Mouse (Mus musculus): ENCODE data around the gene Tcp10b. TPM values are rescaled to one million over a fixed set of nuclear protein-coding genes. Genes with fewer than 3 reads are reported as not detected.
"Not testable (repeated sequence)": the region's sequence is repeated elsewhere in the genome, so short reads cannot be mapped to it uniquely, and the experiment has no call there.

Gene Tcp10b
- total RNA-seq (2014; rRNA removed; ENCODE audit: low replicate concordance) (0.04 TPM in 1 of 2 replicates, not detected in the other), polyA plus RNA-seq (2015; fragmentation: Nextera tagmentation; extraction: Ambion mirVana) (0.25 TPM in 1 of 2 replicates, not detected in the other)

DNA sequence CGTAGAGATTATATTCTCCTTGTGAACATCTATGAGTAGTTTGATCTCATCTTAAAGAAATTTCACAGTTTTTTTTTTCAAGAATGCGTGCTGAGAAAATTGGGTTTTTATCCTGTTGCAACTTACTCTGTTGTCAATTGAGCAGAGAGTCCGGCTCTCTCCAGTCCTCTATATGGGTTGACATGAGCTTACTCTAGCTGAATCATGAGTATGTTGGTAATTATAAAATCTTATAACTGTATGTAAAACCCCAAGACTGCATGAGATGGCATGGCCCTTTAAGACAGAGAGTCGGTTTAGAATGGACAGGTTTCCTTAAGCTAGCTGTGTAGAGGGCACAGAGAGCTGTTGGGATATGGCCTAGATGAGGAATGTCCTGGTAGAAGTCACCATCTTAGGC is at the start of gene Tcp10b:
Gene Tcp10b (plus strand): TSS at position 301 of the 400 bp plus-strand sequence.
- WGBS = 89% methylated on average over 3 of the region's 4 CpGs
- H3K4me1 ChIP-seq (ENCODE audit: control insufficient read depth, insufficient read depth); ATAC-seq (ENCODE audit: insufficient read depth, low read depth); DNase-seq (ENCODE audit: low spot score); H3K4me2 ChIP-seq (ENCODE audit: low read depth, low read length); H3K9me3 ChIP-seq (replicated peaks; ENCODE audit: control insufficient read depth, low read length); H3K36me3 ChIP-seq (replicated peaks; ENCODE audit: control insufficient read depth, insufficient read depth, low read length); H3K4me3 ChIP-seq (ENCODE audit: low read depth, low read length); H3K27me3 ChIP-seq (ENCODE audit: control insufficient read depth, insufficient read depth, low read length); H3K27ac ChIP-seq (ENCODE audit: low read depth); H3K9ac ChIP-seq (replicated peaks; ENCODE audit: low read depth, low read length): not testable (repeated sequence)

GRCm38 (mm10) chr17:13013316-13013715 is 47.6 kb upstream of the Tcp10b start:
- no peaks in the 10 kb centered on the region for H3K9me3 ChIP-seq (replicated peaks; ENCODE audit: control insufficient read depth, low read length)
- H3K4me2 ChIP-seq (ENCODE audit: low read depth, low read length) = no peak overlapping the region
- peaks cover 5% of the 10 kb centered on the region; the same call in 1 of the 2 replicates for H3K4me1 ChIP-seq (ENCODE audit: control insufficient read depth, insufficient read depth)
- DNase-seq (ENCODE audit: low spot score) (no peak), ATAC-seq (ENCODE audit: insufficient read depth, low read depth) (no peak)
- H3K36me3 ChIP-seq (replicated peaks; ENCODE audit: control insufficient read depth, insufficient read depth, low read length) = peaks cover 62% of the 10 kb centered on the region
- WGBS = 84% methylated on average over 3 of the region's 3 CpGs
- no peak overlapping the region for H3K4me3 ChIP-seq (ENCODE audit: low read depth, low read length)
- H3K27me3 ChIP-seq (ENCODE audit: control insufficient read depth, insufficient read depth, low read length) = no peaks in the 10 kb centered on the region
- TF ChIP-seq CTCF (IDR thresholded peaks at IDR 0.05; ENCODE audit: low read depth) = no peak
- no peak for TF ChIP-seq EP300 (IDR thresholded peaks at IDR 0.05; ENCODE audit: low read depth)
- no peak overlapping the region for H3K9ac ChIP-seq (replicated peaks; ENCODE audit: low read depth, low read length)
- no peak overlapping the region for H3K27ac ChIP-seq (ENCODE audit: low read depth)

DNA sequence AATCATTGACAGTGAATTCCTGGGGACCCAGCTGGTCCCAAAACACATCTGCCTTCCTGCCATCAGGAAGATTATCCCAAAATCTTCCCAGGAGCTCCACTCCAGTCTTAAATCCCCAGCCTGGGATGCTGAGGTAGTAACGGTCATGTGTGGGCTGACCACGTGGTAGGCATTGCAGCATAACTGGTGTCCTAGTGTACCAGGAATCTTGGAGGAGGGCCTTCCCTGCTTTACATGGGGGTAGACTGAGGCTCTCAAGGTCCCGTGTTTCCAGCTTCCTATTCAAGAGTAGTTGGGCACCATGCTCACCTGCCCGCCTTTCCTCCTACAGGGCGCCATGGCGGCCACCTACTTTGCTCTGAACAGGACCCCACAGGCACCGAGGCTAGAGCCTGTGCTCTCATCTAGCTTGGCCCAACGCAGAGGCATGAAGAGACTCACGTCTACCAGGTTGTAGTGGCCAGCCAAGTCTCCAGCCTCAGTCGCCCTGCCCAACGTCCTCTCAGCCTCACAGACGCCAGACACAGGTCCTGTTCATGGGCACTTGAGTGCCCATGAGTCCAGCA is 24.2 kb upstream of the Tcp10b start:
- not testable (repeated sequence) for DNase-seq (ENCODE audit: low spot score); H3K9ac ChIP-seq (replicated peaks; ENCODE audit: low read depth, low read length); H3K4me2 ChIP-seq (ENCODE audit: low read depth, low read length); H3K4me1 ChIP-seq (ENCODE audit: control insufficient read depth, insufficient read depth); H3K9me3 ChIP-seq (replicated peaks; ENCODE audit: control insufficient read depth, low read length); ATAC-seq (ENCODE audit: insufficient read depth, low read depth); H3K36me3 ChIP-seq (replicated peaks; ENCODE audit: control insufficient read depth, insufficient read depth, low read length); H3K27me3 ChIP-seq (ENCODE audit: control insufficient read depth, insufficient read depth, low read length); H3K4me3 ChIP-seq (ENCODE audit: low read depth, low read length); H3K27ac ChIP-seq (ENCODE audit: low read depth)
- 78% methylated on average over 4 of the region's 12 CpGs for WGBS

- H3K4me1 ChIP-seq (ENCODE audit: control insufficient read depth, insufficient read depth); H3K4me3 ChIP-seq (ENCODE audit: low read depth, low read length); H3K27ac ChIP-seq (ENCODE audit: low read depth); H3K9me3 ChIP-seq (replicated peaks; ENCODE audit: control insufficient read depth, low read length); H3K4me2 ChIP-seq (ENCODE audit: low read depth, low read length); H3K9ac ChIP-seq (replicated peaks; ENCODE audit: low read depth, low read length); H3K27me3 ChIP-seq (ENCODE audit: control insufficient read depth, insufficient read depth, low read length); H3K36me3 ChIP-seq (replicated peaks; ENCODE audit: control insufficient read depth, insufficient read depth, low read length): not testable (repeated sequence)
- DNase-seq (ENCODE audit: low spot score) (peak; percentile 13), ATAC-seq (ENCODE audit: insufficient read depth, low read depth) (peak; percentile 79)
- TF ChIP-seq CTCF (IDR thresholded peaks at IDR 0.05; ENCODE audit: low read depth) = peak; percentile 67
- 6% methylated on average over 3 of the region's 4 CpGs for WGBS
Observed at GRCm38 (mm10) chr17:13043846-13044673, 16.8 kb upstream of the Tcp10b start.

DNA sequence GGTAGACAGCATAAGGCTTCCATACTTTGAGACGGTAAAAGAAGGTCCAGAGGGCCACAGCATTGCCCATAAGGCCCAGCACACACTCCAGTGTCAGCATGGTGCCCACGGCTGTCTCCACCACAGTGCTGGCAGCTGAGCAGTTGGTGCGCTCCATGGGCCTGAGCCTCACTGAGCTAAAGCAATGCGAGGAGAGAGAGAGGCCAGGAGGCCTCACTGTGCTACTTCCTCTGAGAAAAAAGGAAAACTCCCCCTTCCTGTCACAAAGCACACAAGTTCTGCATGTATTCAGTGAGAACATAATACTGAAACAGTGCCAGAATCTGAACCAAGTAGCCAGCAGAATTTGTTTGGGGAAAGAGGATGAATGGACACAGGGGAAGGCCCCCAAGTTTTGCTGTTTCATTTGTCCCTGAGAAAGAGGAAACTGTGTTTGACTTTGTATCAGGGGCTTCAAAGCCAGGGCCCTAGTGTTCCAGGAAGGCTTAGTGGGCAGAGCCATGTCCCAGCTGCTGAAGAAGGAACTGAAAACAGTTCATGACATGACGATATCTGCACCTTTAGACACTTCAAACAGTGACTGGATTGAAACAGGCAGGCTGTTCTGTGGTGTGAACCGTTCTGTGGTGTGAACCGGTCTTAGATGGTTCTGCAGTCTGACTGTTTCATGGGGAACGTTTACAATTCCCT is 8.6 kb upstream of the Tcp10b start, which contains the start of gene Gpr31b:
Gene Gpr31b (minus strand): TSS at position 173 of the 690 bp plus-strand sequence.
- H3K4me3 ChIP-seq (ENCODE audit: low read depth, low read length); H3K4me2 ChIP-seq (ENCODE audit: low read depth, low read length); DNase-seq (ENCODE audit: low spot score); H3K27ac ChIP-seq (ENCODE audit: low read depth); H3K27me3 ChIP-seq (ENCODE audit: control insufficient read depth, insufficient read depth, low read length); H3K9me3 ChIP-seq (replicated peaks; ENCODE audit: control insufficient read depth, low read length); H3K4me1 ChIP-seq (ENCODE audit: control insufficient read depth, insufficient read depth); H3K9ac ChIP-seq (replicated peaks; ENCODE audit: low read depth, low read length); H3K36me3 ChIP-seq (replicated peaks; ENCODE audit: control insufficient read depth, insufficient read depth, low read length): not testable (repeated sequence)
- no CpG with 5 or more reads among the region's 8 CpGs for WGBS
- peak; percentile 53 for ATAC-seq (ENCODE audit: insufficient read depth, low read depth)

- peak; percentile 60 for ATAC-seq (ENCODE audit: insufficient read depth, low read depth)
- WGBS = 50% methylated on average over 2 of the region's 7 CpGs
- DNase-seq (ENCODE audit: low spot score); H3K4me2 ChIP-seq (ENCODE audit: low read depth, low read length); H3K27me3 ChIP-seq (ENCODE audit: control insufficient read depth, insufficient read depth, low read length); H3K4me3 ChIP-seq (ENCODE audit: low read depth, low read length); H3K9me3 ChIP-seq (replicated peaks; ENCODE audit: control insufficient read depth, low read length); H3K4me1 ChIP-seq (ENCODE audit: control insufficient read depth, insufficient read depth); H3K27ac ChIP-seq (ENCODE audit: low read depth); H3K9ac ChIP-seq (replicated peaks; ENCODE audit: low read depth, low read length); H3K36me3 ChIP-seq (replicated peaks; ENCODE audit: control insufficient read depth, insufficient read depth, low read length): not testable (repeated sequence)
Observed at GRCm38 (mm10) chr17:13062882-13063281, 2.0 kb downstream of the Tcp10b start.

DNA sequence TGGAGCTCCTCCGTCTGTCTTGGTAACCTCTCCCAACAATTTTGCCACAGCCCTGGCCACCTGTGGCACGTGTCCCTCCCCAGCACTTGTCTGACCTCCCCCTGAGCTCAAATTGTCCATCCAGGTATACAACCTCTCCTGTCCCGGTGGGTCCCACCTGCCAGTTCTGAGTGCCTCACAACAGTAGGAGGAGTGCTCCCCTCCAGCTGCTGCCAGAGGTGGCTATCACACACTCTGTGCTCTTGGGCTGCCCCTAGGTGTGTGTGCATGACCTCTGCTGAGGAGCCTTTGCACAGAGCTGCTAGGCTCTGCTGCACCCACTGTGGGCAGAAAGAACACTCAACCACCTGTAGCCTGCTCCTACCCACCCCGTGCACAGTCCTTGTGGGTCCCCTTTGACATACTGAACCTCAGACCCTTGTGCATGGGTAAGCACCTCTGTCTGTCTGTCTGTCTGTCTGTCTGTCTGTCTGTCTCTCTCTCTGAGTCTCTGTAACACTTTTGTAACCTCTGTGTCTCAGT is 7.0 kb downstream of the Tcp10b start:
- not testable (repeated sequence) for H3K9ac ChIP-seq (replicated peaks; ENCODE audit: low read depth, low read length); H3K4me3 ChIP-seq (ENCODE audit: low read depth, low read length); H3K4me2 ChIP-seq (ENCODE audit: low read depth, low read length); H3K27me3 ChIP-seq (ENCODE audit: control insufficient read depth, insufficient read depth, low read length); H3K4me1 ChIP-seq (ENCODE audit: control insufficient read depth, insufficient read depth); H3K36me3 ChIP-seq (replicated peaks; ENCODE audit: control insufficient read depth, insufficient read depth, low read length); DNase-seq (ENCODE audit: low spot score); H3K9me3 ChIP-seq (replicated peaks; ENCODE audit: control insufficient read depth, low read length); H3K27ac ChIP-seq (ENCODE audit: low read depth)
- 100% methylated on average over 1 of the region's 4 CpGs for WGBS
- 0 out of 2 replicates have a peak, but pooled peaks have one; percentile 6 for ATAC-seq (ENCODE audit: insufficient read depth, low read depth)

GRCm38 (mm10) chr17:13069227-13069626 is 8.3 kb downstream of the Tcp10b start:
- not testable (repeated sequence) for H3K4me3 ChIP-seq (ENCODE audit: low read depth, low read length); H3K4me1 ChIP-seq (ENCODE audit: control insufficient read depth, insufficient read depth); H3K9me3 ChIP-seq (replicated peaks; ENCODE audit: control insufficient read depth, low read length); H3K36me3 ChIP-seq (replicated peaks; ENCODE audit: control insufficient read depth, insufficient read depth, low read length); H3K27ac ChIP-seq (ENCODE audit: low read depth); H3K4me2 ChIP-seq (ENCODE audit: low read depth, low read length); DNase-seq (ENCODE audit: low spot score); ATAC-seq (ENCODE audit: insufficient read depth, low read depth); H3K27me3 ChIP-seq (ENCODE audit: control insufficient read depth, insufficient read depth, low read length); H3K9ac ChIP-seq (replicated peaks; ENCODE audit: low read depth, low read length)
- WGBS = 42% methylated on average over 3 of the region's 5 CpGs

Data from heart, postnatal 0 days (tissue).